Mouse (Mus musculus): ENCODE results near the gene Fam205c.

DNA sequence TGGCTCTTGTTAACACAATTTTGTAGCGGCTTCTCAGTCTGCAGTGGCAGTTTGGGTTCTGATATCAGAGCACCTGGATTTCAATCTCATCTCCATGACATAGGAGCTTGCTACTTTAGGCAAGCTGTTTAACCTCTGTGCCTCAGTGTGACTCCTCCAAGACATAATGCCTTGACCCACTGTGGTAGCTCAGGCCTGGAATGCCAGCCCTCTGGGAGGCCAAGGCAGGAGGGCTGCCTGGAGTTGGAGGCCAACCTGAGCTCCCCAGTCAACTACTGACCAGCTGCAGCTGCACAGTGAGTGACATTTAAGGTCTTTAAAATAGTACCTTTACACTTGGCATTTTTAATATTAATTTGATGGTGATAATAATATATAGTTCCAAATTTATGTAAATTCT is 41.9 kb upstream of the Fam205c start:
- TF ChIP-seq CTCF (conservative IDR thresholded peaks at IDR 0.05; ENCODE audit: insufficient read depth, insufficient read length, low read depth, low read length) (no peak), POLR2A (IDR thresholded peaks at IDR 0.05; ENCODE audit: low read depth, low read length) (no peak)
